Mouse (Mus musculus): ENCODE measurements at regions not wholly inside any gene's neighbourhood (a gene's known extent, or its start where the extent isn't known, plus 50 kb on each side); places are given as distances from the start of the nearest gene placed in this dataset.

- Histone ChIP-seq H3K36me3 (ENCODE audit: control insufficient read depth, insufficient read depth, low read length) (no peaks in the 10 kb centered on the region), H3K4me3 (ENCODE audit: extremely low read depth, insufficient read depth, insufficient read length) (no peak overlapping the region), H3K27ac (ENCODE audit: insufficient read depth, low read length) (no peak overlapping the region), H3K27me3 (ENCODE audit: control insufficient read depth, insufficient read depth, low read length) (no peaks in the 10 kb centered on the region), H3K4me1 (ENCODE audit: control insufficient read depth, insufficient read depth, insufficient read length) (no peaks in the 10 kb centered on the region)
- DNase-seq (ENCODE audit: low read depth in 1 of 2, low spot score in 2 of 2), result no peak
- TF ChIP-seq CTCF (IDR thresholded peaks at IDR 0.05; ENCODE audit: extremely low read depth, insufficient read depth, insufficient read length, insufficient replicate concordance) (no peak), POLR2A (IDR thresholded peaks at IDR 0.05; ENCODE audit: low read depth, low read length) (no peak)
- WGBS, result 81% methylated on average over 13 of the region's 13 CpGs
Observed at GRCm38 (mm10) chr2:72672908-72673901, 197.2 kb downstream of the Cdca7 start.

GRCm38 (mm10) chr2:72674229-72674628, 198.3 kb downstream of the Cdca7 start:
- no peak overlapping the region for H3K4me3 ChIP-seq (ENCODE audit: extremely low read depth, insufficient read depth, insufficient read length)
- no peak for DNase-seq (ENCODE audit: low read depth in 1 of 2, low spot score in 2 of 2)
- no peak overlapping the region for H3K27ac ChIP-seq (ENCODE audit: insufficient read depth, low read length)
- H3K36me3 ChIP-seq (ENCODE audit: control insufficient read depth, insufficient read depth, low read length), result no peaks in the 10 kb centered on the region
- no peak for TF ChIP-seq CTCF (IDR thresholded peaks at IDR 0.05; ENCODE audit: extremely low read depth, insufficient read depth, insufficient read length, insufficient replicate concordance)
- no peak for TF ChIP-seq POLR2A (IDR thresholded peaks at IDR 0.05; ENCODE audit: low read depth, low read length)
- 37% methylated on average over 4 of the region's 4 CpGs for WGBS
- H3K27me3 ChIP-seq (ENCODE audit: control insufficient read depth, insufficient read depth, low read length), result no peaks in the 10 kb centered on the region
- H3K4me1 ChIP-seq (ENCODE audit: control insufficient read depth, insufficient read depth, insufficient read length), result no peaks in the 10 kb centered on the region

- no peak for TF ChIP-seq POLR2A (IDR thresholded peaks at IDR 0.05; ENCODE audit: low read depth, low read length)
- no peak for TF ChIP-seq CTCF (IDR thresholded peaks at IDR 0.05; ENCODE audit: extremely low read depth, insufficient read depth, insufficient read length, insufficient replicate concordance)
- Histone ChIP-seq H3K4me3 (ENCODE audit: extremely low read depth, insufficient read depth, insufficient read length) (no peak overlapping the region), H3K36me3 (ENCODE audit: control insufficient read depth, insufficient read depth, low read length) (no peaks in the 10 kb centered on the region), H3K27me3 (ENCODE audit: control insufficient read depth, insufficient read depth, low read length) (no peaks in the 10 kb centered on the region), H3K27ac (ENCODE audit: insufficient read depth, low read length) (no peak overlapping the region), H3K4me1 (ENCODE audit: control insufficient read depth, insufficient read depth, insufficient read length) (no peaks in the 10 kb centered on the region)
- DNase-seq (ENCODE audit: low read depth in 1 of 2, low spot score in 2 of 2), result no peak
- 72% methylated on average over 6 of the region's 6 CpGs for WGBS
Observed at GRCm38 (mm10) chr2:72674856-72675440, 199.0 kb downstream of the Cdca7 start.

- Histone ChIP-seq H3K27me3 (ENCODE audit: control insufficient read depth, insufficient read depth, low read length) (no peaks in the 10 kb centered on the region), H3K4me1 (ENCODE audit: control insufficient read depth, insufficient read depth, insufficient read length) (no peaks in the 10 kb centered on the region), H3K36me3 (ENCODE audit: control insufficient read depth, insufficient read depth, low read length) (no peaks in the 10 kb centered on the region), H3K27ac (ENCODE audit: insufficient read depth, low read length) (no peak overlapping the region), H3K4me3 (ENCODE audit: extremely low read depth, insufficient read depth, insufficient read length) (no peak overlapping the region)
- 86% methylated on average over 8 of the region's 8 CpGs for WGBS
- no peak for TF ChIP-seq POLR2A (IDR thresholded peaks at IDR 0.05; ENCODE audit: low read depth, low read length)
- TF ChIP-seq CTCF (IDR thresholded peaks at IDR 0.05; ENCODE audit: extremely low read depth, insufficient read depth, insufficient read length, insufficient replicate concordance), result no peak
- DNase-seq (ENCODE audit: low read depth in 1 of 2, low spot score in 2 of 2), result no peak
Observed at GRCm38 (mm10) chr2:72677731-72678130, 201.8 kb downstream of the Cdca7 start.

GRCm38 (mm10) chr2:72688031-72688430, 212.1 kb downstream of the Cdca7 start:
- Histone ChIP-seq H3K36me3 (ENCODE audit: control insufficient read depth, insufficient read depth, low read length) (no peaks in the 10 kb centered on the region), H3K4me3 (ENCODE audit: extremely low read depth, insufficient read depth, insufficient read length) (no peak overlapping the region), H3K4me1 (ENCODE audit: control insufficient read depth, insufficient read depth, insufficient read length) (no peaks in the 10 kb centered on the region), H3K27ac (ENCODE audit: insufficient read depth, low read length) (no peak overlapping the region), H3K27me3 (ENCODE audit: control insufficient read depth, insufficient read depth, low read length) (no peaks in the 10 kb centered on the region)
- no peak for DNase-seq (ENCODE audit: low read depth in 1 of 2, low spot score in 2 of 2)
- TF ChIP-seq POLR2A (IDR thresholded peaks at IDR 0.05; ENCODE audit: low read depth, low read length), result no peak
- TF ChIP-seq CTCF (IDR thresholded peaks at IDR 0.05; ENCODE audit: extremely low read depth, insufficient read depth, insufficient read length, insufficient replicate concordance), result no peak
- WGBS, result 77% methylated on average over 4 of the region's 4 CpGs

GRCm38 (mm10) chr2:72701081-72701480, 225.1 kb downstream of the Cdca7 start:
- H3K27me3 ChIP-seq (ENCODE audit: control insufficient read depth, insufficient read depth, low read length), result no peaks in the 10 kb centered on the region
- no peak for DNase-seq (ENCODE audit: low read depth in 1 of 2, low spot score in 2 of 2)
- H3K36me3 ChIP-seq (ENCODE audit: control insufficient read depth, insufficient read depth, low read length), result no peaks in the 10 kb centered on the region
- H3K4me3 ChIP-seq (ENCODE audit: extremely low read depth, insufficient read depth, insufficient read length), result no peak overlapping the region
- no peak overlapping the region for H3K27ac ChIP-seq (ENCODE audit: insufficient read depth, low read length)
- TF ChIP-seq POLR2A (IDR thresholded peaks at IDR 0.05; ENCODE audit: low read depth, low read length), result no peak
- TF ChIP-seq CTCF (IDR thresholded peaks at IDR 0.05; ENCODE audit: extremely low read depth, insufficient read depth, insufficient read length, insufficient replicate concordance), result no peak
- H3K4me1 ChIP-seq (ENCODE audit: control insufficient read depth, insufficient read depth, insufficient read length), result no peaks in the 10 kb centered on the region
- 45% methylated on average over 1 of the region's 1 CpGs for WGBS
